Mouse (Mus musculus) embryonic facial prominence, embryonic 13.5 days (tissue): Measurements from ENCODE around the gene Fam126a. TPM values are rescaled to one million over a fixed set of nuclear protein-coding genes. Genes with fewer than 3 reads are reported as not detected.

Source experiments
- ATAC-seq: fragments of 200-750 bp; cut with Nextera tagmentation; 2 replicates; pipeline ENCODE4 v1.8.0; 2017; ENCODE audit warnings: low read depth; ENCODE audit not compliant: insufficient number of reproducible peaks, insufficient read depth, low FRiP score, low TSS enrichment
- H3K27ac ChIP-seq: fragments of 300-500 bp; sonication (generic); 2 replicates; pipeline ENCODE4 v1.5.1; 2015; ENCODE audit warnings: moderate library complexity, mild to moderate bottlenecking, inconsistent platforms
- H3K27me3 ChIP-seq: fragments of 300-500 bp; sonication (generic); 2 replicates; pipeline ENCODE4 v1.6.1; 2015; ENCODE audit warnings: mild to moderate bottlenecking, inconsistent platforms
- H3K36me3 ChIP-seq: fragments of 300-500 bp; sonication (generic); 2 replicates; pipeline ENCODE4 v1.6.1; 2015; ENCODE audit warnings: mild to moderate bottlenecking, inconsistent platforms
- H3K4me1 ChIP-seq: fragments of 300-500 bp; sonication (generic); 2 replicates; pipeline ENCODE4 v1.6.1; 2015; ENCODE audit warnings: inconsistent platforms
- H3K4me2 ChIP-seq: fragments of 300-500 bp; sonication (generic); 2 replicates; pipeline ENCODE4 v1.6.1; 2015; ENCODE audit warnings: moderate library complexity, mild to moderate bottlenecking, inconsistent platforms
- H3K4me3 ChIP-seq: fragments of 300-500 bp; sonication (generic); 2 replicates; pipeline ENCODE4 v1.5.1; 2015; ENCODE audit warnings: mild to moderate bottlenecking, inconsistent platforms
- H3K9ac ChIP-seq: fragments of 300-500 bp; sonication (generic); 2 replicates; pipeline ENCODE4 v1.6.1; 2015; ENCODE audit warnings: mild to moderate bottlenecking, inconsistent platforms
- H3K9me3 ChIP-seq: fragments of 300-500 bp; sonication (generic); 2 replicates; pipeline ENCODE4 v1.6.1; 2016; ENCODE audit warnings: inconsistent platforms
- WGBS: fragments of 180-500 bp; shearing (Covaris S2); methylation state at CpG from one replicate; pipeline ENCODE4 v1.1.7; 2015; ENCODE audit warnings: mixed read lengths; 5-methylcytosine and 5-hydroxymethylcytosine counted together
- polyA plus RNA-seq: library from polyadenylated mRNA; unstranded; fragments of >200 nt; fragmentation: Nextera tagmentation; extraction: Ambion mirVana; gene quantifications from 2 replicates; pipeline ENCODE4 v1.2.1, GENCODE M21; 2015

Fam126a gene
- 27.1 and 30.0 TPM in 2 replicates for polyA plus RNA-seq

GRCm38 (mm10) chr5:24030579-24030969 is at the start of gene Fam126a:
TSS of gene Fam126a (minus strand) at chr5:24030690.
- ATAC-seq = peak; percentile 100
- WGBS = 1% methylated on average over 16 of the region's 16 CpGs
- peak within 1 kb of the TSS; percentile 76 for H3K4me2 ChIP-seq

GRCm38 (mm10) chr5:24078420-24079179 is 48.1 kb upstream of the Fam126a start:
- Histone ChIP-seq H3K9ac (no peak overlapping the region), H3K9me3 (no peaks in the 10 kb centered on the region), H3K27ac (no peak overlapping the region), H3K4me3 (no peak overlapping the region), H3K27me3 (no peaks in the 10 kb centered on the region), H3K4me2 (no peak overlapping the region), H3K4me1 (peaks cover 8% of the 10 kb centered on the region), H3K36me3 (no peaks in the 10 kb centered on the region)
- WGBS = 77% methylated on average over 7 of the region's 7 CpGs
- ATAC-seq = no peak

More at GRCm38 (mm10) chr5:24030579-24030969, at the start of gene Fam126a:
- Histone ChIP-seq H3K27ac (peak within 1 kb of the TSS; percentile 75), H3K4me3 (peak within 1 kb of the TSS; percentile 91), H3K4me1 (no peaks in the 10 kb centered on the region), H3K27me3 (no peaks in the 10 kb centered on the region), H3K36me3 (no peaks in the 10 kb centered on the region), H3K9ac (peak within 1 kb of the TSS; percentile 88), H3K9me3 (no peaks in the 10 kb centered on the region)

GRCm38 (mm10) chr5:24077739-24078306 is 47.3 kb upstream of the Fam126a start:
- Histone ChIP-seq H3K4me2 (peak overlapping the region; percentile 54), H3K27ac (no peak overlapping the region), H3K4me3 (peak overlapping the region; percentile 31), H3K27me3 (no peaks in the 10 kb centered on the region), H3K36me3 (no peaks in the 10 kb centered on the region), H3K4me1 (peaks cover 8% of the 10 kb centered on the region), H3K9ac (no peak overlapping the region), H3K9me3 (no peaks in the 10 kb centered on the region)
- WGBS = 17% methylated on average over 7 of the region's 7 CpGs
- ATAC-seq = no peak

- H3K4me3 ChIP-seq = peak overlapping the region; percentile 31
- H3K9ac ChIP-seq = peak overlapping the region; percentile 58
- H3K27ac ChIP-seq = no peak overlapping the region
- 2% methylated on average over 15 of the region's 15 CpGs for WGBS
- H3K36me3 ChIP-seq = no peaks in the 10 kb centered on the region
- no peaks in the 10 kb centered on the region for H3K9me3 ChIP-seq
- peaks cover 8% of the 10 kb centered on the region for H3K4me1 ChIP-seq
- ATAC-seq = 0 out of 2 replicates have a peak, but pooled peaks have one; percentile 71
- no peaks in the 10 kb centered on the region for H3K27me3 ChIP-seq
- H3K4me2 ChIP-seq = peak overlapping the region; percentile 54
Measured at GRCm38 (mm10) chr5:24076986-24077718, 46.7 kb upstream of the Fam126a start.

- Histone ChIP-seq H3K9me3 (no peaks in the 10 kb centered on the region), H3K9ac (no peak overlapping the region), H3K4me2 (no peak overlapping the region), H3K36me3 (no peaks in the 10 kb centered on the region), H3K27me3 (no peaks in the 10 kb centered on the region), H3K27ac (no peak overlapping the region), H3K4me3 (no peak overlapping the region), H3K4me1 (peaks cover 5% of the 10 kb centered on the region)
- 65% methylated on average over 6 of the region's 6 CpGs for WGBS
- no peak for ATAC-seq
Measured at GRCm38 (mm10) chr5:24072031-24072430, 41.5 kb upstream of the Fam126a start.

- Histone ChIP-seq H3K27me3 (no peaks in the 10 kb centered on the region), H3K4me2 (no peak overlapping the region), H3K4me1 (no peaks in the 10 kb centered on the region), H3K4me3 (no peak overlapping the region), H3K27ac (no peak overlapping the region), H3K36me3 (no peaks in the 10 kb centered on the region), H3K9ac (no peak overlapping the region), H3K9me3 (no peaks in the 10 kb centered on the region)
- WGBS = 81% methylated on average over 6 of the region's 6 CpGs
- no peak for ATAC-seq
Measured at GRCm38 (mm10) chr5:24068955-24069354, 38.5 kb upstream of the Fam126a start.

- WGBS = 74% methylated on average over 4 of the region's 4 CpGs
- no peak overlapping the region for H3K4me3 ChIP-seq
- H3K27me3 ChIP-seq = no peaks in the 10 kb centered on the region
- no peak overlapping the region for H3K4me2 ChIP-seq
- no peaks in the 10 kb centered on the region for H3K9me3 ChIP-seq
- H3K36me3 ChIP-seq = no peaks in the 10 kb centered on the region
- no peak for ATAC-seq
- H3K9ac ChIP-seq = no peak overlapping the region
- no peaks in the 10 kb centered on the region for H3K4me1 ChIP-seq
- H3K27ac ChIP-seq = no peak overlapping the region
Measured at GRCm38 (mm10) chr5:24063545-24063944, 33.1 kb upstream of the Fam126a start.

- WGBS = 77% methylated on average over 6 of the region's 6 CpGs
- no peak for ATAC-seq
Measured at GRCm38 (mm10) chr5:24063034-24063433, 32.5 kb upstream of the Fam126a start.

GRCm38 (mm10) chr5:24060949-24061348 is 30.5 kb upstream of the Fam126a start:
- Histone ChIP-seq H3K36me3 (no peaks in the 10 kb centered on the region), H3K4me3 (no peak overlapping the region), H3K4me2 (no peak overlapping the region), H3K4me1 (no peaks in the 10 kb centered on the region), H3K9ac (no peak overlapping the region), H3K27me3 (no peaks in the 10 kb centered on the region), H3K9me3 (no peaks in the 10 kb centered on the region; the same call in 1 of the 2 replicates), H3K27ac (no peak overlapping the region)
- 72% methylated on average over 3 of the region's 3 CpGs for WGBS
- ATAC-seq = no peak

More at GRCm38 (mm10) chr5:24063034-24063433, 32.5 kb upstream of the Fam126a start:
- no peaks in the 10 kb centered on the region for H3K27me3 ChIP-seq
- H3K27ac ChIP-seq = no peak overlapping the region
- no peak overlapping the region for H3K4me3 ChIP-seq
- H3K4me1 ChIP-seq = no peaks in the 10 kb centered on the region
- no peak overlapping the region for H3K4me2 ChIP-seq
- no peaks in the 10 kb centered on the region for H3K36me3 ChIP-seq
- H3K9me3 ChIP-seq = no peaks in the 10 kb centered on the region
- no peak overlapping the region for H3K9ac ChIP-seq

- no peaks in the 10 kb centered on the region for H3K36me3 ChIP-seq
- H3K9me3 ChIP-seq = peaks cover 6% of the 10 kb centered on the region
- no peak overlapping the region for H3K4me3 ChIP-seq
- no peak overlapping the region for H3K9ac ChIP-seq
- H3K4me1 ChIP-seq = peaks cover 9% of the 10 kb centered on the region; the same call in 1 of the 2 replicates
- no peak overlapping the region for H3K4me2 ChIP-seq
- ATAC-seq = no peak
- no peaks in the 10 kb centered on the region for H3K27me3 ChIP-seq
- WGBS = 63% methylated on average over 3 of the region's 3 CpGs
- H3K27ac ChIP-seq = no peak overlapping the region
Measured at GRCm38 (mm10) chr5:24057592-24057991, 27.1 kb upstream of the Fam126a start.

- 55% methylated on average over 2 of the region's 2 CpGs for WGBS
- H3K36me3 ChIP-seq = no peaks in the 10 kb centered on the region
- peaks cover 6% of the 10 kb centered on the region for H3K9me3 ChIP-seq
- no peak overlapping the region for H3K27ac ChIP-seq
- no peak overlapping the region for H3K9ac ChIP-seq
- H3K27me3 ChIP-seq = no peaks in the 10 kb centered on the region
- H3K4me2 ChIP-seq = no peak overlapping the region
- ATAC-seq = no peak
- no peak overlapping the region for H3K4me3 ChIP-seq
- peaks cover 9% of the 10 kb centered on the region; the same call in 1 of the 2 replicates for H3K4me1 ChIP-seq
Measured at GRCm38 (mm10) chr5:24056865-24057264, 26.4 kb upstream of the Fam126a start.
